Mouse (Mus musculus): ENCODE measurements at regions not wholly inside any gene's neighbourhood (a gene's known extent, or its start where the extent isn't known, plus 50 kb on each side); places are given as distances from the start of the nearest gene placed in this dataset.

- DNase-seq (ENCODE audit: low spot score in 2 of 2): peak; percentile 12 to 62
These were observed 320.4 kb downstream of the Synb start for GRCm38 (mm10) chr14:68973636-68974101.

GRCm38 (mm10) chr14:68966758-68967157 lies 327.3 kb downstream of the Synb start:
- DNase-seq (ENCODE audit: low spot score in 2 of 2): peak in 1 of 2 experiments; percentile 24

- no peak for DNase-seq (ENCODE audit: low spot score in 2 of 2)
These were observed 339.3 kb downstream of the Synb start for GRCm38 (mm10) chr14:68954577-68955460.

- DNase-seq (ENCODE audit: low spot score in 2 of 2): peak in 1 of 2 experiments; percentile 13
These were observed 348.2 kb downstream of the Synb start for GRCm38 (mm10) chr14:68945906-68946305.

GRCm38 (mm10) chr14:68945434-68945833 lies 348.7 kb downstream of the Synb start:
- no peak for DNase-seq (ENCODE audit: low spot score in 2 of 2)

- DNase-seq (ENCODE audit: low spot score in 2 of 2): no peak
These were observed 352.3 kb downstream of the Synb start for GRCm38 (mm10) chr14:68941759-68942158.

GRCm38 (mm10) chr14:68941132-68941690 lies 352.9 kb downstream of the Synb start:
- no peak for DNase-seq (ENCODE audit: low spot score in 2 of 2)

- no peak for DNase-seq (ENCODE audit: low spot score in 2 of 2)
These were observed 358.8 kb downstream of the Synb start for GRCm38 (mm10) chr14:68935303-68935662.

GRCm38 (mm10) chr14:68934611-68935302 lies 359.3 kb downstream of the Synb start:
- DNase-seq (ENCODE audit: low spot score in 2 of 2): peak; percentile 16 to 69

GRCm38 (mm10) chr14:68927814-68928213 lies 366.3 kb downstream of the Synb start:
- peak in 1 of 2 experiments; percentile 8 for DNase-seq (ENCODE audit: low spot score in 2 of 2)

GRCm38 (mm10) chr14:68923054-68923453 lies 371.0 kb downstream of the Synb start:
- peak; percentile 17 to 36 for DNase-seq (ENCODE audit: low spot score in 2 of 2)

- no peak for DNase-seq (ENCODE audit: low spot score in 2 of 2)
These were observed 372.1 kb downstream of the Synb start for GRCm38 (mm10) chr14:68922035-68922434.

- DNase-seq (ENCODE audit: low spot score in 2 of 2): no peak
These were observed 375.5 kb downstream of the Synb start for GRCm38 (mm10) chr14:68918526-68919045.

- peak in 1 of 2 experiments; percentile 11 for DNase-seq (ENCODE audit: low spot score in 2 of 2)
These were observed 394.2 kb downstream of the Synb start for GRCm38 (mm10) chr14:68899921-68900320.

GRCm38 (mm10) chr14:68877171-68877570 lies 416.9 kb downstream of the Synb start:
- no peak for DNase-seq (ENCODE audit: low spot score in 2 of 2)

- DNase-seq (ENCODE audit: low spot score in 2 of 2): no peak
These were observed 433.0 kb downstream of the Synb start for GRCm38 (mm10) chr14:68861071-68861470.

- DNase-seq (ENCODE audit: low spot score in 2 of 2): no peak
These were observed 436.2 kb downstream of the Synb start for GRCm38 (mm10) chr14:68857948-68858347.

GRCm38 (mm10) chr14:68848506-68848905 lies 445.6 kb downstream of the Synb start:
- no peak for DNase-seq (ENCODE audit: low spot score in 2 of 2)

- peak in 1 of 2 experiments; percentile 8 for DNase-seq (ENCODE audit: low spot score in 2 of 2)
These were observed 446.5 kb downstream of the Synb start for GRCm38 (mm10) chr14:68847609-68848008.

- no peak for DNase-seq (ENCODE audit: low spot score in 2 of 2)
These were observed 473.9 kb downstream of the Synb start for GRCm38 (mm10) chr14:68820241-68820640.

GRCm38 (mm10) chr14:68808976-68809375 lies 485.1 kb downstream of the Synb start:
- no peak for DNase-seq (ENCODE audit: low spot score in 2 of 2)

- no peak for DNase-seq (ENCODE audit: low spot score in 2 of 2)
These were observed 486.2 kb downstream of the Synb start for GRCm38 (mm10) chr14:68807918-68808317.
